Mouse (Mus musculus): ENCODE data around the gene Ksr2. TPM values are rescaled to one million over a fixed set of nuclear protein-coding genes. Genes with fewer than 3 reads are reported as not detected.

The Ksr2 gene
- polyA plus RNA-seq, 1 experiment, result 0.14 TPM

DNA sequence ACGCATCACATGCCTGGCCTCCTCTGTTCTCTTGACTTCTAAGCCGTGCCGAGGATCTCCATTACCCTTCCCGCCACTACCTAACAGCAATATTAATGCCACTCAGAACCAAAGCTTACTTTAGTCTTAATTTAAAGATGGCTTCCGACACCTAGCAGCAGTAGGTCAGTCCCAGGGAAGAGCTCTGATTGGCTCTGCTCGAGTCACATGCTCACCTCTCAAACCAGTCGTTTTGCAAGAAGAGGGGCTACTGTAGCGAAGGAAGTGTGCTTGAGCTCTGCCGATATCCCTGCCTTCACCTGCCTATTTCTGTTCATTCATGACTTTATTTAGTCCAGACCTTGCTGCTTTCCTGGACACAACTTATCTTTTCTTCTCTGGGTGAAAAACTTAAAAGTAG, 410.0 kb downstream of the Ksr2 start:
- 89% methylated on average over 9 of the region's 9 CpGs for WGBS
- Histone ChIP-seq H3K4me1 (ENCODE audit: control insufficient read depth, insufficient read depth, insufficient read length, low read length) (no peaks in the 10 kb centered on the region), H3K27ac (ENCODE audit: insufficient read depth, low read depth, low read length) (no peak overlapping the region), H3K36me3 (ENCODE audit: control insufficient read depth, insufficient read depth, low read length) (no peaks in the 10 kb centered on the region), H3K4me3 (ENCODE audit: low read depth, low read length) (no peak overlapping the region), H3K27me3 (ENCODE audit: control insufficient read depth, insufficient read depth, low read length) (no peaks in the 10 kb centered on the region)
- TF ChIP-seq POLR2A (IDR thresholded peaks at IDR 0.05; ENCODE audit: low read depth, low read length) (no peak), CTCF (IDR thresholded peaks at IDR 0.05; ENCODE audit: extremely low read depth, insufficient read length, insufficient replicate concordance, low read depth, low read length) (no peak)

- Histone ChIP-seq H3K4me1 (ENCODE audit: control insufficient read depth, insufficient read depth, insufficient read length, low read length) (no peaks in the 10 kb centered on the region), H3K27ac (ENCODE audit: insufficient read depth, low read depth, low read length) (no peak overlapping the region), H3K27me3 (ENCODE audit: control insufficient read depth, insufficient read depth, low read length) (no peaks in the 10 kb centered on the region), H3K36me3 (ENCODE audit: control insufficient read depth, insufficient read depth, low read length) (no peaks in the 10 kb centered on the region), H3K4me3 (ENCODE audit: low read depth, low read length) (no peak overlapping the region)
- 64% methylated on average over 5 of the region's 5 CpGs for WGBS
- no peak for TF ChIP-seq POLR2A (IDR thresholded peaks at IDR 0.05; ENCODE audit: low read depth, low read length)
- peak; percentile 55; the same call in 1 of the 2 replicates for TF ChIP-seq CTCF (IDR thresholded peaks at IDR 0.05; ENCODE audit: extremely low read depth, insufficient read length, insufficient replicate concordance, low read depth, low read length)
Measured at GRCm38 (mm10) chr5:117824486-117824885, 410.7 kb downstream of the Ksr2 start.

Other genes with a start within 250 kb of the Ksr2 start
- gene Pebp1, start 126.4 kb upstream of the Ksr2 start, polyA plus RNA-seq (2012; rRNA removed), result 280 and 305 TPM in 2 replicates
- gene Vsig10, start 94.9 kb upstream of the Ksr2 start, polyA plus RNA-seq (2012; rRNA removed), result 22.9 and 67.6 TPM in 2 replicates
- 84.3 and 194 TPM in 2 replicates for gene Wsb2, start 56.7 kb upstream of the Ksr2 start, polyA plus RNA-seq (2012; rRNA removed)
- gene Rfc5, start 25.0 kb upstream of the Ksr2 start, polyA plus RNA-seq (2012; rRNA removed), result 8.5 and 20.8 TPM in 2 replicates

Measured in small intestine, adult 2 months (tissue).